Mouse (Mus musculus): Measurements from ENCODE around the gene Klrb1c.
"Not testable (repeated sequence)": the region's sequence is repeated elsewhere in the genome, so short reads cannot be mapped to it uniquely, and the experiment has no call there.

The Klrb1c gene

GRCm38 (mm10) chr6:128789115-128789514 is at the start of gene Klrb1c:
Klrb1c (minus strand) TSS chr6:128789215.
- DNase-seq (ENCODE audit: low spot score in 2 of 2): no peak

- no peak for DNase-seq (ENCODE audit: low spot score in 2 of 2)
Measured at GRCm38 (mm10) chr6:128837454-128838341, 48.7 kb upstream of the Klrb1c start.

GRCm38 (mm10) chr6:128836955-128837334 is 47.9 kb upstream of the Klrb1c start:
- DNase-seq (ENCODE audit: low spot score in 2 of 2): no peak

GRCm38 (mm10) chr6:128836191-128836954 is 47.4 kb upstream of the Klrb1c start:
- no peak for DNase-seq (ENCODE audit: low spot score in 2 of 2)

- DNase-seq (ENCODE audit: low spot score in 2 of 2): no peak
Measured at GRCm38 (mm10) chr6:128835571-128835970, 46.6 kb upstream of the Klrb1c start.

- DNase-seq (ENCODE audit: low spot score in 2 of 2): no peak
Measured at GRCm38 (mm10) chr6:128833046-128833445, 44.0 kb upstream of the Klrb1c start.

- no peak for DNase-seq (ENCODE audit: low spot score in 2 of 2)
Measured at GRCm38 (mm10) chr6:128829837-128830236, 40.8 kb upstream of the Klrb1c start.

- no peak for DNase-seq (ENCODE audit: low spot score in 2 of 2)
Measured at GRCm38 (mm10) chr6:128826781-128827180, 37.8 kb upstream of the Klrb1c start.

- DNase-seq (ENCODE audit: low spot score in 2 of 2): no peak
Measured at GRCm38 (mm10) chr6:128826132-128826531, 37.1 kb upstream of the Klrb1c start, which contains the start of the genes Gm44511 and Klrb1b. Gm44511 (minus strand) TSS chr6:128826315. Klrb1b (minus strand) TSS chr6:128826331.

- DNase-seq (ENCODE audit: low spot score in 2 of 2): no peak
Measured at GRCm38 (mm10) chr6:128818083-128818802, 29.2 kb upstream of the Klrb1c start.

GRCm38 (mm10) chr6:128808532-128808931 is 19.5 kb upstream of the Klrb1c start:
- no peak for DNase-seq (ENCODE audit: low spot score in 2 of 2)

GRCm38 (mm10) chr6:128807021-128807420 is 18.0 kb upstream of the Klrb1c start:
- DNase-seq (ENCODE audit: low spot score in 2 of 2): no peak

GRCm38 (mm10) chr6:128804823-128805640 is 16.0 kb upstream of the Klrb1c start:
- DNase-seq (ENCODE audit: low spot score in 2 of 2): peak; percentile 17 to 26

- peak; percentile 89 to 92 for DNase-seq (ENCODE audit: low spot score in 2 of 2)
Measured at GRCm38 (mm10) chr6:128802999-128803857, 14.2 kb upstream of the Klrb1c start.

GRCm38 (mm10) chr6:128802557-128802956 is 13.5 kb upstream of the Klrb1c start:
- peak in 1 of 2 experiments; percentile 42 for DNase-seq (ENCODE audit: low spot score in 2 of 2)

GRCm38 (mm10) chr6:128800696-128801095 is 11.7 kb upstream of the Klrb1c start:
- not testable (repeated sequence) for DNase-seq (ENCODE audit: low spot score in 2 of 2)

- DNase-seq (ENCODE audit: low spot score in 2 of 2): no peak
Measured at GRCm38 (mm10) chr6:128799896-128800270, 10.9 kb upstream of the Klrb1c start.

GRCm38 (mm10) chr6:128799144-128799895 is 10.3 kb upstream of the Klrb1c start:
- peak; percentile 77 to 89 for DNase-seq (ENCODE audit: low spot score in 2 of 2)

GRCm38 (mm10) chr6:128798772-128799143 is 9.7 kb upstream of the Klrb1c start:
- DNase-seq (ENCODE audit: low spot score in 2 of 2): peak; percentile 63
